Mouse (Mus musculus): Measurements from ENCODE around the gene St3gal5.
"Not testable (repeated sequence)": the region's sequence is repeated elsewhere in the genome, so short reads cannot be mapped to it uniquely, and the experiment has no call there.

The St3gal5 gene

GRCm38 (mm10) chr6:72132671-72133214, 35.4 kb downstream of the St3gal5 start:
- no peak for DNase-seq (ENCODE audit: low spot score)

- DNase-seq (ENCODE audit: low spot score): no peak
Measured at GRCm38 (mm10) chr6:72134850-72135515, 37.6 kb downstream of the St3gal5 start.

GRCm38 (mm10) chr6:72136016-72136415, 38.6 kb downstream of the St3gal5 start:
- DNase-seq (ENCODE audit: low spot score): no peak

- no peak for DNase-seq (ENCODE audit: low spot score)
Measured at GRCm38 (mm10) chr6:72136543-72136942, 39.2 kb downstream of the St3gal5 start.

GRCm38 (mm10) chr6:72139508-72140193, 42.3 kb downstream of the St3gal5 start:
- DNase-seq (ENCODE audit: low spot score): no peak

GRCm38 (mm10) chr6:72140371-72140770, 43.0 kb downstream of the St3gal5 start:
- DNase-seq (ENCODE audit: low spot score): no peak

GRCm38 (mm10) chr6:72141191-72141590, 43.8 kb downstream of the St3gal5 start:
- DNase-seq (ENCODE audit: low spot score): no peak

- no peak for DNase-seq (ENCODE audit: low spot score)
Measured at GRCm38 (mm10) chr6:72142561-72142960, 45.2 kb downstream of the St3gal5 start.

GRCm38 (mm10) chr6:72144353-72144752, 47.0 kb downstream of the St3gal5 start:
- DNase-seq (ENCODE audit: low spot score): no peak

- DNase-seq (ENCODE audit: low spot score): no peak
Measured at GRCm38 (mm10) chr6:72146803-72147202, 49.4 kb downstream of the St3gal5 start.

GRCm38 (mm10) chr6:72148721-72149120, 51.3 kb downstream of the St3gal5 start:
- no peak for DNase-seq (ENCODE audit: low spot score)

GRCm38 (mm10) chr6:72149797-72150196, 52.4 kb downstream of the St3gal5 start:
- no peak for DNase-seq (ENCODE audit: low spot score)

GRCm38 (mm10) chr6:72152707-72153106, 55.3 kb downstream of the St3gal5 start:
- no peak for DNase-seq (ENCODE audit: low spot score)

GRCm38 (mm10) chr6:72153455-72153854, 56.1 kb downstream of the St3gal5 start:
- DNase-seq (ENCODE audit: low spot score): no peak

- not testable (repeated sequence) for DNase-seq (ENCODE audit: low spot score)
Measured at GRCm38 (mm10) chr6:72154008-72154407, 56.6 kb downstream of the St3gal5 start.

GRCm38 (mm10) chr6:72154938-72155531, 57.6 kb downstream of the St3gal5 start:
- DNase-seq (ENCODE audit: low spot score): no peak

- no peak for DNase-seq (ENCODE audit: low spot score)
Measured at GRCm38 (mm10) chr6:72155649-72156048, 58.3 kb downstream of the St3gal5 start.

GRCm38 (mm10) chr6:72158966-72159764, 61.8 kb downstream of the St3gal5 start:
- no peak for DNase-seq (ENCODE audit: low spot score)

- DNase-seq (ENCODE audit: low spot score): no peak
Measured at GRCm38 (mm10) chr6:72159861-72160395, 62.5 kb downstream of the St3gal5 start.

GRCm38 (mm10) chr6:72160991-72161390, 63.6 kb downstream of the St3gal5 start:
- DNase-seq (ENCODE audit: low spot score): no peak

GRCm38 (mm10) chr6:72161751-72162150, 64.4 kb downstream of the St3gal5 start:
- DNase-seq (ENCODE audit: low spot score): no peak

Measured in embryo, embryonic 10.5 days (tissue).